Mouse (Mus musculus): ENCODE measurements at regions not wholly inside any gene's neighbourhood (a gene's known extent, or its start where the extent isn't known, plus 50 kb on each side); places are given as distances from the start of the nearest gene placed in this dataset.

- DNase-seq: no peak
Observed at GRCm38 (mm10) chrX:108608446-108608845, 56.2 kb downstream of the Gm379 start.

GRCm38 (mm10) chrX:108599906-108600468 lies 64.7 kb downstream of the Gm379 start:
- no peak for DNase-seq

GRCm38 (mm10) chrX:108561977-108562376 lies 102.7 kb downstream of the Gm379 start:
- no peak for DNase-seq

GRCm38 (mm10) chrX:108543149-108543548 lies 121.5 kb downstream of the Gm379 start:
- no peak for DNase-seq

- no peak for DNase-seq
Observed at GRCm38 (mm10) chrX:108541410-108541809, 123.3 kb downstream of the Gm379 start.

GRCm38 (mm10) chrX:108536995-108537394 lies 127.7 kb downstream of the Gm379 start:
- DNase-seq: peak; percentile 18 to 55

Data from heart, adult 18-20 months (tissue).